Mouse (Mus musculus) G1E (cell line): ENCODE measurements around the gene Tcf19.

Source experiments
- CTCF ChIP-seq: IDR thresholded peaks from 2 replicates; pipeline ENCODE4 v1.5.1; 2012; ENCODE audit warnings: low read depth, low read length, inconsistent platforms, mixed read lengths
- GATA1 ChIP-seq: IDR thresholded peaks from 2 replicates; pipeline ENCODE4 v1.6.1; 2012; ENCODE audit warnings: borderline replicate concordance, low read length, inconsistent platforms, mixed read lengths
- GATA2 ChIP-seq: IDR thresholded peaks from 2 replicates; pipeline ENCODE4 v1.6.1; 2012; ENCODE audit warnings: low read depth, low read length, inconsistent platforms, borderline replicate concordance
- POLR2AphosphoS5 ChIP-seq: IDR thresholded peaks from 2 replicates; pipeline ENCODE4 v1.6.1; 2012; ENCODE audit warnings: low read depth, low read length, inconsistent platforms; ENCODE audit not compliant: insufficient replicate concordance
- TAL1 ChIP-seq: conservative IDR thresholded peaks from 2 replicates; pipeline ENCODE4 v1.6.1; 2012; ENCODE audit warnings: low read depth, low read length, inconsistent platforms, mixed read lengths

- TF ChIP-seq CTCF (no peak), TAL1 (no peak), POLR2AphosphoS5 (no peak), GATA1 (no peak), GATA2 (no peak)
These were observed 46.5 kb downstream of the Tcf19 start, which contains the start of gene H2-Q10 for GRCm38 (mm10) chr17:35469842-35470751.
